Mouse (Mus musculus): ENCODE measurements around the gene Top1.

GRCm38 (mm10) chr2:160731839-160732261 lies 86.2 kb downstream of the Top1 start:
- TF ChIP-seq POLR2A (IDR thresholded peaks at IDR 0.05; ENCODE audit: borderline replicate concordance, extremely low read depth, insufficient read depth, insufficient read length, poor library complexity, severe bottlenecking): no peak
- no peak for TF ChIP-seq CTCF (IDR thresholded peaks at IDR 0.05; ENCODE audit: borderline replicate concordance, extremely low read depth, insufficient read depth, insufficient read length)

All from brain, embryonic 14.5 days (tissue).